In genomic region chr19:4108535-4108934, GRCm38 (mm10) we compare ENCODE assay signal across 27 mouse cellular contexts.
"Had no signal": no experiment of that assay in that cellular context is flagged by ENCODE, and none has a peak within 500 bp of the region (broad histone marks: within the 10 kb centered on the region; RNA-seq: fewer than 3 reads in every experiment).

No protein-coding gene starts in this region.

- DNase-seq: heart, postnatal 10 days; heart, postnatal 14 days; heart, postnatal 36 days; heart, postnatal 4 days; kidney, adult 11 months; kidney, adult 18-20 months; kidney, adult 2 months; kidney, adult 8-10 months; kidney, adult 9 months; kidney, postnatal 10 days; kidney, postnatal 14 days; kidney, postnatal 25 days; kidney, postnatal 36 days; kidney, postnatal 4 days; layer of hippocampus, adult 9-11 months; layer of hippocampus, postnatal 36 days had no signal

- H3K4me1 ChIP-seq: hindbrain, embryonic 12.5 days; hindbrain, embryonic 15.5 days had no signal

- H3K27me3 ChIP-seq: heart, embryonic 15.5 days; hindbrain, embryonic 13.5 days; hindbrain, embryonic 15.5 days; intestine, embryonic 15.5 days; kidney, embryonic 15.5 days had no signal

- H3K4me3 ChIP-seq: heart, embryonic 12.5 days; heart, embryonic 13.5 days; heart, embryonic 15.5 days; hindbrain, embryonic 10.5 days; hindbrain, embryonic 12.5 days; hindbrain, embryonic 13.5 days; hindbrain, embryonic 15.5 days; intestine, embryonic 15.5 days; kidney, embryonic 15.5 days; layer of hippocampus, adult 2 months; left cerebral cortex, adult 2 months had no signal

- H3K9me3 ChIP-seq: heart, embryonic 12.5 days; heart, embryonic 13.5 days; heart, embryonic 15.5 days; hindbrain, embryonic 10.5 days; hindbrain, embryonic 12.5 days; hindbrain, embryonic 13.5 days; hindbrain, embryonic 15.5 days; intestine, embryonic 15.5 days; kidney, embryonic 15.5 days had no signal
